19 mouse cellular contexts compared by ENCODE assay signal in genomic region chr3:152480336-152480735, GRCm38 (mm10).
A peak's percentile ranks its signal among the peaks of the same experiment; 100 is the strongest.
DNase-seq lines count a peak whose midpoint lies in the region; ATAC-seq and TF ChIP-seq lines count a peak whose summit lies in the region.
"Had no signal": no experiment of that assay in that cellular context is flagged by ENCODE, and none has a peak within 500 bp of the region (broad histone marks: within the 10 kb centered on the region; RNA-seq: fewer than 3 reads in every experiment).

No protein-coding gene starts in this region.

- no peak overlapping the region for H3K4me3 ChIP-seq in midbrain, embryonic 11.5 days (ENCODE audit: low read depth, low read length)
- no peak overlapping the region for H3K4me3 ChIP-seq in midbrain, embryonic 14.5 days (replicated peaks; ENCODE audit: low read depth, low read length)
- no peak overlapping the region for H3K4me3 ChIP-seq in ES-E14 (ENCODE audit: insufficient read depth in 1 of 2, low read depth in 1 of 2, low read length in 2 of 2, poor library complexity in 1 of 2, severe bottlenecking in 1 of 2)
- H3K4me3 ChIP-seq: embryonic facial prominence, embryonic 10.5 days; embryonic facial prominence, embryonic 12.5 days; forebrain, embryonic 13.5 days; forebrain, embryonic 15.5 days had no signal

- peak; percentile 80 for DNase-seq in midbrain, embryonic 11.5 days (ENCODE audit: low spot score, missing footprints)
- DNase-seq in midbrain, embryonic 14.5 days, result no peak
- DNase-seq in ES-E14 (ENCODE audit: low read depth, low spot score), result no peak
- DNase-seq in left cerebral cortex, postnatal 25 days (ENCODE audit: low spot score in 2 of 2), result no peak
- DNase-seq: adrenal gland, adult 8-10 months; adrenal gland, postnatal 14 days; adrenal gland, postnatal 36 days; cerebellum, adult 11-12 months; cerebellum, adult 2 months; cerebellum, adult 9-10 months; cerebellum, postnatal 10 days; cerebellum, postnatal 25 days; forebrain, postnatal 0 days had no signal

- intact Hi-C loops in left cerebral cortex, postnatal 25 days (cut with DNase I), result loop anchor here (5.0 kb wide), 1 partner anchor 72 kb away; no protein-coding TSS in a partner anchor

- H3K36me3 ChIP-seq in midbrain, embryonic 11.5 days (ENCODE audit: control insufficient read depth, insufficient read depth, low read length), result no peaks in the 10 kb centered on the region
- H3K36me3 ChIP-seq in midbrain, embryonic 14.5 days (ENCODE audit: control insufficient read depth, insufficient read depth, low read length), result no peaks in the 10 kb centered on the region
- H3K36me3 ChIP-seq in ES-E14 (ENCODE audit: control insufficient read depth, insufficient read depth, low read length, poor library complexity, severe bottlenecking), result no peaks in the 10 kb centered on the region
- H3K36me3 ChIP-seq: embryonic facial prominence, embryonic 10.5 days; embryonic facial prominence, embryonic 12.5 days; forebrain, embryonic 15.5 days had no signal

- no peak overlapping the region for H3K4me2 ChIP-seq in midbrain, embryonic 11.5 days
- no peak overlapping the region for H3K4me2 ChIP-seq in midbrain, embryonic 14.5 days (ENCODE audit: low read length)
- H3K4me2 ChIP-seq: embryonic facial prominence, embryonic 12.5 days; forebrain, embryonic 13.5 days; forebrain, embryonic 15.5 days had no signal

- in situ Hi-C loops in ES-E14 (cut with MboI; ENCODE audit: low sequenced_read_pairs in 2 of 2, unreplicated experiment in 2 of 2), result no loop called here

- no peaks in the 10 kb centered on the region for H3K9me3 ChIP-seq in midbrain, embryonic 11.5 days (ENCODE audit: control insufficient read depth, low read length)
- no peaks in the 10 kb centered on the region for H3K9me3 ChIP-seq in midbrain, embryonic 14.5 days (ENCODE audit: control insufficient read depth, low read length)
- no peaks in the 10 kb centered on the region for H3K9me3 ChIP-seq in ES-E14 (ENCODE audit: control insufficient read depth, insufficient read depth, low read depth, low read length)
- H3K9me3 ChIP-seq: embryonic facial prominence, embryonic 10.5 days; embryonic facial prominence, embryonic 12.5 days; forebrain, embryonic 13.5 days; forebrain, embryonic 15.5 days had no signal

- ATAC-seq in midbrain, embryonic 11.5 days (ENCODE audit: low FRiP score), result no peak
- ATAC-seq in midbrain, embryonic 14.5 days (ENCODE audit: low FRiP score, low TSS enrichment), result no peak
- no peak for ATAC-seq in megakaryocyte, adult 5-6 weeks (ENCODE audit: poor library complexity, severe bottlenecking)
- ATAC-seq: activated CD4-positive, CD25-positive, alpha-beta regulatory T cell, adult 4 months; forebrain, embryonic 13.5 days; forebrain, embryonic 15.5 days; forebrain, postnatal 0 days had no signal

- H3K27me3 ChIP-seq in midbrain, embryonic 11.5 days (ENCODE audit: control insufficient read depth, insufficient read depth, low read length), result no peaks in the 10 kb centered on the region
- no peaks in the 10 kb centered on the region for H3K27me3 ChIP-seq in midbrain, embryonic 14.5 days (ENCODE audit: control insufficient read depth, insufficient read depth, low read length)
- H3K27me3 ChIP-seq: embryonic facial prominence, embryonic 12.5 days; forebrain, embryonic 13.5 days; forebrain, embryonic 15.5 days had no signal

- no peak overlapping the region for H3K9ac ChIP-seq in midbrain, embryonic 11.5 days (ENCODE audit: low read length)
- no peak overlapping the region for H3K9ac ChIP-seq in midbrain, embryonic 14.5 days (replicated peaks; ENCODE audit: low read length)
- H3K9ac ChIP-seq in ES-E14 (ENCODE audit: insufficient read depth, low read depth, low read length, poor library complexity, severe bottlenecking), result no peak overlapping the region
- H3K9ac ChIP-seq: embryonic facial prominence, embryonic 12.5 days; forebrain, embryonic 13.5 days; forebrain, embryonic 15.5 days; forebrain, postnatal 0 days had no signal

- peaks cover 11% of the 10 kb centered on the region; the same call in 1 of the 2 replicates for H3K4me1 ChIP-seq in midbrain, embryonic 11.5 days (ENCODE audit: control insufficient read depth, insufficient read depth, low read length)
- peaks cover 12% of the 10 kb centered on the region; the same call in 1 of the 2 replicates for H3K4me1 ChIP-seq in midbrain, embryonic 14.5 days (ENCODE audit: control insufficient read depth, insufficient read depth, low read length)
- peaks cover 0 to 16% of the 10 kb centered on the region in 2 experiments; a peak in 3 of 4 replicates for H3K4me1 ChIP-seq in ES-E14 (ENCODE audit: control insufficient read depth in 2 of 2, insufficient read depth in 2 of 2, low read length in 2 of 2, poor library complexity in 1 of 2)

- WGBS in midbrain, embryonic 11.5 days, result 90% methylated on average over 6 of the region's 6 CpGs
- 94% methylated on average over 6 of the region's 6 CpGs for WGBS in midbrain, embryonic 14.5 days

- H3K27ac ChIP-seq in midbrain, embryonic 11.5 days (ENCODE audit: low read depth, low read length), result no peak overlapping the region
- H3K27ac ChIP-seq in midbrain, embryonic 14.5 days (replicated peaks; ENCODE audit: low read depth, low read length), result no peak overlapping the region
- no peak overlapping the region for H3K27ac ChIP-seq in ES-E14 (ENCODE audit: insufficient read depth, low read depth, low read length, poor library complexity, severe bottlenecking)
- H3K27ac ChIP-seq: embryonic facial prominence, embryonic 10.5 days; embryonic facial prominence, embryonic 12.5 days; forebrain, embryonic 13.5 days; forebrain, embryonic 15.5 days had no signal

TF ChIP-seq in ES-E14, 5 proteins besides CTCF, POLR2A, EP300 and RAD21:
- TF ChIP-seq ZNF384 (IDR thresholded peaks at IDR 0.05; ENCODE audit: low read depth, low read length), result peak; percentile 64
- TF ChIP-seq CHD2 (IDR thresholded peaks at IDR 0.05; ENCODE audit: low read depth, low read length), result no peak
- TF ChIP-seq ZC3H11A (IDR thresholded peaks at IDR 0.05; ENCODE audit: borderline replicate concordance, low read depth, low read length), result no peak
